In genomic region chr2:32759001-32759400, GRCm38 (mm10) we compare ENCODE assay signal across 25 mouse cellular contexts. TPM values are rescaled to one million over a fixed set of nuclear protein-coding genes. Genes with fewer than 3 reads are reported as not detected.
DNase-seq lines count a peak whose midpoint lies in the region; ATAC-seq and TF ChIP-seq lines count a peak whose summit lies in the region.
"Had no signal": no experiment of that assay in that cellular context is flagged by ENCODE, and none has a peak within 500 bp of the region (broad histone marks: within the 10 kb centered on the region; RNA-seq: fewer than 3 reads in every experiment).

No protein-coding gene starts in this region.

- H3K27ac ChIP-seq in forebrain, embryonic 14.5 days (ENCODE audit: low read depth, low read length), result 0 out of 2 replicates have a peak overlapping the region, but pooled peaks have one; percentile 0
- no peak overlapping the region for H3K27ac ChIP-seq in forebrain, embryonic 16.5 days (ENCODE audit: low read length)
- no peak overlapping the region for H3K27ac ChIP-seq in hindbrain, embryonic 15.5 days (replicated peaks)
- H3K27ac ChIP-seq in hindbrain, postnatal 0 days, result no peak overlapping the region
- H3K27ac ChIP-seq in midbrain, embryonic 12.5 days (replicated peaks), result no peak overlapping the region
- no peak overlapping the region for H3K27ac ChIP-seq in midbrain, embryonic 11.5 days (ENCODE audit: low read depth, low read length)
- H3K27ac ChIP-seq: gastrocnemius, adult 2 months had no signal

- H3K9ac ChIP-seq in forebrain, embryonic 14.5 days (ENCODE audit: low read length), result peak overlapping the region; percentile 7; the same call in 1 of the 2 replicates
- no peak overlapping the region for H3K9ac ChIP-seq in forebrain, embryonic 16.5 days (replicated peaks; ENCODE audit: low read depth, low read length)
- H3K9ac ChIP-seq in hindbrain, embryonic 15.5 days, result peak overlapping the region; percentile 11; the same call in 1 of the 2 replicates
- H3K9ac ChIP-seq in hindbrain, postnatal 0 days (replicated peaks; ENCODE audit: low read length), result no peak overlapping the region
- 0 out of 2 replicates have a peak overlapping the region, but pooled peaks have one; percentile 15 for H3K9ac ChIP-seq in midbrain, embryonic 12.5 days (replicated peaks)
- H3K9ac ChIP-seq in midbrain, embryonic 11.5 days (ENCODE audit: low read length), result no peak overlapping the region

- ATAC-seq in forebrain, embryonic 14.5 days, result no peak
- ATAC-seq in forebrain, embryonic 16.5 days, result no peak
- no peak for ATAC-seq in hindbrain, embryonic 15.5 days (ENCODE audit: low FRiP score, low read depth)
- no peak for ATAC-seq in hindbrain, postnatal 0 days
- no peak for ATAC-seq in midbrain, embryonic 12.5 days (ENCODE audit: low FRiP score, low read depth)
- no peak for ATAC-seq in midbrain, embryonic 11.5 days (ENCODE audit: low FRiP score)

- no peak overlapping the region for H3K4me3 ChIP-seq in forebrain, embryonic 14.5 days (ENCODE audit: low read depth, low read length)
- no peak overlapping the region for H3K4me3 ChIP-seq in forebrain, embryonic 16.5 days (replicated peaks; ENCODE audit: low read length)
- no peak overlapping the region for H3K4me3 ChIP-seq in hindbrain, embryonic 15.5 days
- H3K4me3 ChIP-seq in hindbrain, postnatal 0 days (ENCODE audit: low read length), result no peak overlapping the region
- no peak overlapping the region for H3K4me3 ChIP-seq in midbrain, embryonic 12.5 days
- no peak overlapping the region for H3K4me3 ChIP-seq in midbrain, embryonic 11.5 days (ENCODE audit: low read depth, low read length)
- H3K4me3 ChIP-seq: erythroblast, embryonic 14.5 days; gastrocnemius, adult 2 months; left cerebral cortex, adult 2 months; megakaryocyte, embryonic 14.5 days; myocyte had no signal

- H3K9me3 ChIP-seq in forebrain, embryonic 14.5 days (replicated peaks; ENCODE audit: control insufficient read depth, low read length), result no peaks in the 10 kb centered on the region
- no peaks in the 10 kb centered on the region for H3K9me3 ChIP-seq in forebrain, embryonic 16.5 days (ENCODE audit: control insufficient read depth, low read length)
- H3K9me3 ChIP-seq in hindbrain, embryonic 15.5 days, result no peaks in the 10 kb centered on the region
- no peaks in the 10 kb centered on the region for H3K9me3 ChIP-seq in hindbrain, postnatal 0 days (ENCODE audit: low read length)
- no peaks in the 10 kb centered on the region for H3K9me3 ChIP-seq in midbrain, embryonic 12.5 days
- H3K9me3 ChIP-seq in midbrain, embryonic 11.5 days (ENCODE audit: control insufficient read depth, low read length), result no peaks in the 10 kb centered on the region
- H3K9me3 ChIP-seq: G1E; megakaryocyte, embryonic 14.5 days had no signal

- WGBS in forebrain, embryonic 14.5 days, result 83% methylated on average over 2 of the region's 2 CpGs
- 67% methylated on average over 2 of the region's 2 CpGs for WGBS in forebrain, embryonic 16.5 days
- WGBS in hindbrain, embryonic 15.5 days, result 80% methylated on average over 2 of the region's 2 CpGs
- 77% methylated on average over 2 of the region's 2 CpGs for WGBS in hindbrain, postnatal 0 days
- WGBS in midbrain, embryonic 12.5 days, result 90% methylated on average over 2 of the region's 2 CpGs
- WGBS in midbrain, embryonic 11.5 days, result 95% methylated on average over 2 of the region's 2 CpGs

- DNase-seq in forebrain, embryonic 14.5 days (ENCODE audit: low spot score), result no peak
- DNase-seq in hindbrain, postnatal 0 days (ENCODE audit: low spot score), result no peak
- no peak for DNase-seq in midbrain, embryonic 11.5 days (ENCODE audit: low spot score, missing footprints)
- DNase-seq in brain, embryonic 14.5 days (ENCODE audit: low read depth), result peak; percentile 32
- DNase-seq in urinary bladder, postnatal 25 days (ENCODE audit: low spot score), result no peak
- DNase-seq: adrenal gland, postnatal 14 days; cerebellum, adult 11-12 months; gastrocnemius, adult 2 months; heart, postnatal 36 days; left cerebral cortex, postnatal 4 days; lung, adult 2 months; right cerebral cortex, adult 18-20 months had no signal

- H3K27me3 ChIP-seq in forebrain, embryonic 14.5 days (replicated peaks; ENCODE audit: control insufficient read depth, insufficient read depth, low read length), result no peaks in the 10 kb centered on the region
- H3K27me3 ChIP-seq in forebrain, embryonic 16.5 days (replicated peaks; ENCODE audit: control insufficient read depth, insufficient read depth, low read length), result no peaks in the 10 kb centered on the region
- no peaks in the 10 kb centered on the region for H3K27me3 ChIP-seq in hindbrain, embryonic 15.5 days
- no peaks in the 10 kb centered on the region for H3K27me3 ChIP-seq in hindbrain, postnatal 0 days (ENCODE audit: insufficient read depth, low read length)
- no peaks in the 10 kb centered on the region; the same call in 1 of the 2 replicates for H3K27me3 ChIP-seq in midbrain, embryonic 12.5 days
- H3K27me3 ChIP-seq in midbrain, embryonic 11.5 days (ENCODE audit: control insufficient read depth, insufficient read depth, low read length), result no peaks in the 10 kb centered on the region
- H3K27me3 ChIP-seq: megakaryocyte, embryonic 14.5 days had no signal

- H3K4me2 ChIP-seq in forebrain, embryonic 14.5 days (ENCODE audit: low read length), result no peak overlapping the region
- no peak overlapping the region for H3K4me2 ChIP-seq in forebrain, embryonic 16.5 days (ENCODE audit: low read length)
- no peak overlapping the region for H3K4me2 ChIP-seq in hindbrain, embryonic 15.5 days
- H3K4me2 ChIP-seq in hindbrain, postnatal 0 days (ENCODE audit: low read depth, low read length), result no peak overlapping the region
- H3K4me2 ChIP-seq in midbrain, embryonic 12.5 days (replicated peaks), result no peak overlapping the region
- H3K4me2 ChIP-seq in midbrain, embryonic 11.5 days, result no peak overlapping the region
- H3K4me2 ChIP-seq: heart, embryonic 11.5 days; liver, embryonic 11.5 days had no signal

- TF ChIP-seq CTCF in hindbrain, postnatal 0 days (IDR thresholded peaks at IDR 0.05; ENCODE audit: low read depth), result no peak
- no peak for TF ChIP-seq CTCF in brain, embryonic 14.5 days (IDR thresholded peaks at IDR 0.05; ENCODE audit: borderline replicate concordance, extremely low read depth, insufficient read depth, insufficient read length)

- no peak for TF ChIP-seq POLR2A in brain, embryonic 14.5 days (IDR thresholded peaks at IDR 0.05; ENCODE audit: borderline replicate concordance, extremely low read depth, insufficient read depth, insufficient read length, poor library complexity, severe bottlenecking)

- 0 out of 2 replicates have a peak, but pooled peaks cover 5% of the 10 kb centered on the region for H3K4me1 ChIP-seq in forebrain, embryonic 14.5 days (ENCODE audit: control insufficient read depth, insufficient read depth, low read length)
- H3K4me1 ChIP-seq in forebrain, embryonic 16.5 days (replicated peaks; ENCODE audit: control insufficient read depth, insufficient read depth, low read length), result peaks cover 17% of the 10 kb centered on the region
- peaks cover 23% of the 10 kb centered on the region for H3K4me1 ChIP-seq in hindbrain, embryonic 15.5 days (replicated peaks)
- H3K4me1 ChIP-seq in hindbrain, postnatal 0 days (ENCODE audit: insufficient read depth, low read length), result no peaks in the 10 kb centered on the region
- peaks cover 9% of the 10 kb centered on the region for H3K4me1 ChIP-seq in midbrain, embryonic 12.5 days
- peaks cover 7% of the 10 kb centered on the region; the same call in 1 of the 2 replicates for H3K4me1 ChIP-seq in midbrain, embryonic 11.5 days (ENCODE audit: control insufficient read depth, insufficient read depth, low read length)

- H3K36me3 ChIP-seq in forebrain, embryonic 14.5 days (ENCODE audit: control insufficient read depth, insufficient read depth, low read length), result peaks cover 45% of the 10 kb centered on the region
- peaks cover 14% of the 10 kb centered on the region for H3K36me3 ChIP-seq in forebrain, embryonic 16.5 days (ENCODE audit: control insufficient read depth, insufficient read depth)
- peaks cover 31% of the 10 kb centered on the region for H3K36me3 ChIP-seq in hindbrain, embryonic 15.5 days
- peaks cover 38% of the 10 kb centered on the region for H3K36me3 ChIP-seq in hindbrain, postnatal 0 days (ENCODE audit: insufficient read depth, low read length)
- H3K36me3 ChIP-seq in midbrain, embryonic 12.5 days, result peaks cover 40% of the 10 kb centered on the region
- H3K36me3 ChIP-seq in midbrain, embryonic 11.5 days (ENCODE audit: control insufficient read depth, insufficient read depth, low read length), result peaks cover 4% of the 10 kb centered on the region; the same call in 1 of the 2 replicates

RNA-seq across cellular contexts. Expression of gene Tor2a, which starts 2.0 kb away (rescaled TPM):
- 67.9 and 71.2 TPM in 2 replicates for polyA plus RNA-seq in forebrain, embryonic 14.5 days (2014; fragmentation: Nextera tagmentation; extraction: Ambion mirVana)
- 62.1 and 65.4 TPM in 2 replicates for polyA plus RNA-seq in forebrain, embryonic 16.5 days (2015; fragmentation: Nextera tagmentation; extraction: Ambion mirVana)
- polyA plus RNA-seq in hindbrain, embryonic 15.5 days (2015; fragmentation: Nextera tagmentation; extraction: Ambion mirVana), result 50.3 and 53.3 TPM in 2 replicates
- total RNA-seq in hindbrain, postnatal 0 days (2014; rRNA removed), result 75.1 and 81.1 TPM in 2 replicates
- polyA plus RNA-seq in hindbrain, postnatal 0 days (2015; fragmentation: Nextera tagmentation; extraction: Ambion mirVana), result 48.2 and 49.1 TPM in 2 replicates
- polyA plus RNA-seq in midbrain, embryonic 12.5 days (2016; fragmentation: Nextera tagmentation; extraction: Ambion mirVana), result 50.2 and 53.4 TPM in 2 replicates
- polyA plus RNA-seq in midbrain, embryonic 11.5 days (2014; fragmentation: Nextera tagmentation; extraction: Ambion mirVana), result 47.7 and 51.4 TPM in 2 replicates
- 60.6 and 96.6 TPM in 2 replicates for polyA plus RNA-seq in brain, embryonic 14.5 days (2012; rRNA removed)

RNA-seq across cellular contexts. Expression of gene Ttc16, which starts 16.4 kb away (rescaled TPM):
- polyA plus RNA-seq in forebrain, embryonic 14.5 days (2014; fragmentation: Nextera tagmentation; extraction: Ambion mirVana), result 0.27 and 0.80 TPM in 2 replicates
- 0.41 and 0.62 TPM in 2 replicates for polyA plus RNA-seq in forebrain, embryonic 16.5 days (2015; fragmentation: Nextera tagmentation; extraction: Ambion mirVana)
- 0.59 and 0.62 TPM in 2 replicates for polyA plus RNA-seq in hindbrain, embryonic 15.5 days (2015; fragmentation: Nextera tagmentation; extraction: Ambion mirVana)
- 0.78 and 1.6 TPM in 2 replicates for total RNA-seq in hindbrain, postnatal 0 days (2014; rRNA removed)
- 0.58 and 0.76 TPM in 2 replicates for polyA plus RNA-seq in hindbrain, postnatal 0 days (2015; fragmentation: Nextera tagmentation; extraction: Ambion mirVana)
- polyA plus RNA-seq in midbrain, embryonic 12.5 days (2016; fragmentation: Nextera tagmentation; extraction: Ambion mirVana), result 0.20 and 0.43 TPM in 2 replicates
- polyA plus RNA-seq in midbrain, embryonic 11.5 days (2014; fragmentation: Nextera tagmentation; extraction: Ambion mirVana), result 0.26 and 0.30 TPM in 2 replicates
- polyA plus RNA-seq in brain, embryonic 14.5 days (2012; rRNA removed), result 1.4 and 1.6 TPM in 2 replicates
- total RNA-seq: adrenal gland, postnatal 14 days; common myeloid progenitor, adult 5-6 weeks; gastrocnemius, adult 2 months had no signal
- polyA plus RNA-seq: embryonic facial prominence, embryonic 11.5 days; erythroblast, embryonic 14.5 days had no signal

RNA-seq across cellular contexts. Expression of gene Ptrh1, which starts 16.6 kb away (rescaled TPM):
- 4.7 and 5.1 TPM in 2 replicates for polyA plus RNA-seq in forebrain, embryonic 14.5 days (2014; fragmentation: Nextera tagmentation; extraction: Ambion mirVana)
- 5.4 and 6.9 TPM in 2 replicates for polyA plus RNA-seq in forebrain, embryonic 16.5 days (2015; fragmentation: Nextera tagmentation; extraction: Ambion mirVana)
- polyA plus RNA-seq in hindbrain, embryonic 15.5 days (2015; fragmentation: Nextera tagmentation; extraction: Ambion mirVana), result 4.3 and 5.0 TPM in 2 replicates
- 0.75 and 2.9 TPM in 2 replicates for total RNA-seq in hindbrain, postnatal 0 days (2014; rRNA removed)
- 4.0 and 4.4 TPM in 2 replicates for polyA plus RNA-seq in hindbrain, postnatal 0 days (2015; fragmentation: Nextera tagmentation; extraction: Ambion mirVana)
- polyA plus RNA-seq in midbrain, embryonic 12.5 days (2016; fragmentation: Nextera tagmentation; extraction: Ambion mirVana), result 2.6 and 4.6 TPM in 2 replicates
- polyA plus RNA-seq in midbrain, embryonic 11.5 days (2014; fragmentation: Nextera tagmentation; extraction: Ambion mirVana), result 3.2 and 3.9 TPM in 2 replicates
- polyA plus RNA-seq in brain, embryonic 14.5 days (2012; rRNA removed), result 7.1 and 8.7 TPM in 2 replicates
- polyA plus RNA-seq: erythroblast, embryonic 14.5 days had no signal

RNA-seq across cellular contexts. Expression of gene 6330409D20Rik, which starts 18.2 kb away (rescaled TPM):
- polyA plus RNA-seq in forebrain, embryonic 14.5 days (2014; fragmentation: Nextera tagmentation; extraction: Ambion mirVana), result 3.2 and 3.4 TPM in 2 replicates
- 2.8 and 3.5 TPM in 2 replicates for polyA plus RNA-seq in forebrain, embryonic 16.5 days (2015; fragmentation: Nextera tagmentation; extraction: Ambion mirVana)
- 3.4 and 3.5 TPM in 2 replicates for polyA plus RNA-seq in hindbrain, embryonic 15.5 days (2015; fragmentation: Nextera tagmentation; extraction: Ambion mirVana)
- total RNA-seq in hindbrain, postnatal 0 days (2014; rRNA removed), result 1.7 and 3.2 TPM in 2 replicates
- 3.6 and 5.1 TPM in 2 replicates for polyA plus RNA-seq in hindbrain, postnatal 0 days (2015; fragmentation: Nextera tagmentation; extraction: Ambion mirVana)
- 2.8 and 3.5 TPM in 2 replicates for polyA plus RNA-seq in midbrain, embryonic 12.5 days (2016; fragmentation: Nextera tagmentation; extraction: Ambion mirVana)
- 2.0 and 3.0 TPM in 2 replicates for polyA plus RNA-seq in midbrain, embryonic 11.5 days (2014; fragmentation: Nextera tagmentation; extraction: Ambion mirVana)
- polyA plus RNA-seq in brain, embryonic 14.5 days (2012; rRNA removed), result 4.4 and 4.8 TPM in 2 replicates
- total RNA-seq: adrenal gland, postnatal 14 days; common myeloid progenitor, adult 5-6 weeks; G1E; gastrocnemius, adult 2 months; heart, postnatal 36 days had no signal
- polyA plus RNA-seq: erythroblast, embryonic 14.5 days; G1E; gonadal fat pad, adult 2 months; liver, embryonic 11.5 days; myocyte had no signal

RNA-seq across cellular contexts. Expression of gene Cfap157, which starts 25.2 kb away (rescaled TPM):
- polyA plus RNA-seq in forebrain, embryonic 14.5 days (2014; fragmentation: Nextera tagmentation; extraction: Ambion mirVana), result 0.17 and 0.30 TPM in 2 replicates
- 0.58 and 0.66 TPM in 2 replicates for polyA plus RNA-seq in forebrain, embryonic 16.5 days (2015; fragmentation: Nextera tagmentation; extraction: Ambion mirVana)
- polyA plus RNA-seq in hindbrain, embryonic 15.5 days (2015; fragmentation: Nextera tagmentation; extraction: Ambion mirVana), result 1.3 and 2.0 TPM in 2 replicates
- 0.16 and 0.40 TPM in 2 replicates for total RNA-seq in hindbrain, postnatal 0 days (2014; rRNA removed)
- 0.64 and 1.1 TPM in 2 replicates for polyA plus RNA-seq in hindbrain, postnatal 0 days (2015; fragmentation: Nextera tagmentation; extraction: Ambion mirVana)
- polyA plus RNA-seq in midbrain, embryonic 12.5 days (2016; fragmentation: Nextera tagmentation; extraction: Ambion mirVana), result 0.64 and 1.3 TPM in 2 replicates
- 0.08 and 0.28 TPM in 2 replicates for polyA plus RNA-seq in midbrain, embryonic 11.5 days (2014; fragmentation: Nextera tagmentation; extraction: Ambion mirVana)
- 0.71 and 0.86 TPM in 2 replicates for polyA plus RNA-seq in brain, embryonic 14.5 days (2012; rRNA removed)
- total RNA-seq: adrenal gland, postnatal 14 days; common myeloid progenitor, adult 5-6 weeks; gastrocnemius, adult 2 months; heart, postnatal 36 days had no signal
- polyA plus RNA-seq: embryonic facial prominence, embryonic 11.5 days; erythroblast, embryonic 14.5 days; G1E had no signal

Comparison
In these comparisons a context has a peak if more than half of its experiments do, and no peak if none do; other contexts are left out.
1. H3K9ac ChIP-seq: peak in forebrain, embryonic 14.5 days (single experiment), hindbrain, embryonic 15.5 days (single experiment) and midbrain, embryonic 12.5 days (single experiment); none in forebrain, embryonic 16.5 days (single experiment), hindbrain, postnatal 0 days (single experiment) and midbrain, embryonic 11.5 days (single experiment).